Mouse (Mus musculus) forebrain, embryonic 11.5 days (tissue): Measurements from ENCODE around the gene Tulp4. TPM values are rescaled to one million over a fixed set of nuclear protein-coding genes. Genes with fewer than 3 reads are reported as not detected.

Experiments
- ATAC-seq: fragments of 200-750 bp; cut with Nextera tagmentation; replicated peaks from 2 replicates; pipeline ENCODE4 v1.8.0; 2017; ENCODE audit warnings: moderate TSS enrichment; ENCODE audit not compliant: low FRiP score
- DNase-seq: peaks from one replicate; pipeline ENCODE4 v3.0.0-alpha.2; 2017; ENCODE audit warnings: low spot score
- H3K27ac ChIP-seq: fragments of 300-500 bp; sonication (generic); 2 replicates; pipeline ENCODE4 v1.5.1; 2014; ENCODE audit warnings: low read depth, low read length
- H3K27me3 ChIP-seq: fragments of 300-500 bp; sonication (generic); 2 replicates; pipeline ENCODE4 v1.6.1; 2014; ENCODE audit warnings: mild to moderate bottlenecking, low read length, mixed read lengths; ENCODE audit not compliant: control insufficient read depth, insufficient read depth
- H3K36me3 ChIP-seq: fragments of 300-500 bp; sonication (generic); 2 replicates; pipeline ENCODE4 v1.6.1; 2014; ENCODE audit warnings: mild to moderate bottlenecking, low read length, moderate library complexity, mixed read lengths; ENCODE audit not compliant: control insufficient read depth, insufficient read depth
- H3K4me1 ChIP-seq: fragments of 300-500 bp; sonication (generic); replicated peaks from 2 replicates; pipeline ENCODE4 v1.6.1; 2014; ENCODE audit warnings: low read length, mixed read lengths; ENCODE audit not compliant: control insufficient read depth, insufficient read depth
- H3K4me2 ChIP-seq: fragments of 300-500 bp; sonication (generic); 2 replicates; pipeline ENCODE4 v1.6.1; 2014; ENCODE audit warnings: low read depth, mild to moderate bottlenecking, low read length, moderate library complexity, mixed read lengths; ENCODE audit not compliant: severe bottlenecking
- H3K4me3 ChIP-seq: fragments of 300-500 bp; sonication (generic); 2 replicates; pipeline ENCODE4 v1.5.1; 2014; ENCODE audit warnings: low read depth, low read length
- H3K9ac ChIP-seq: fragments of 300-500 bp; sonication (generic); 2 replicates; pipeline ENCODE4 v1.6.1; 2014; ENCODE audit warnings: low read length
- H3K9me3 ChIP-seq: fragments of 300-500 bp; sonication (generic); 2 replicates; pipeline ENCODE4 v1.6.1; 2016; ENCODE audit warnings: low read length, mixed read lengths; ENCODE audit not compliant: control insufficient read depth
- WGBS: fragments of 180-500 bp; shearing (Covaris S2); extraction: QIAGEN DNeasy Blood & Tissue Kit; methylation state at CpG from one replicate; pipeline ENCODE4 v1.1.7; 2014; 5-methylcytosine and 5-hydroxymethylcytosine counted together
- polyA plus RNA-seq: library from polyadenylated mRNA; unstranded; fragments of >200 nt; fragmentation: Nextera tagmentation; extraction: Ambion mirVana; gene quantifications from 2 replicates; pipeline ENCODE4 v1.2.1, GENCODE M21; 2014

The Tulp4 gene
- polyA plus RNA-seq, 1 experiment from 2014 or later: 110 TPM

DNA sequence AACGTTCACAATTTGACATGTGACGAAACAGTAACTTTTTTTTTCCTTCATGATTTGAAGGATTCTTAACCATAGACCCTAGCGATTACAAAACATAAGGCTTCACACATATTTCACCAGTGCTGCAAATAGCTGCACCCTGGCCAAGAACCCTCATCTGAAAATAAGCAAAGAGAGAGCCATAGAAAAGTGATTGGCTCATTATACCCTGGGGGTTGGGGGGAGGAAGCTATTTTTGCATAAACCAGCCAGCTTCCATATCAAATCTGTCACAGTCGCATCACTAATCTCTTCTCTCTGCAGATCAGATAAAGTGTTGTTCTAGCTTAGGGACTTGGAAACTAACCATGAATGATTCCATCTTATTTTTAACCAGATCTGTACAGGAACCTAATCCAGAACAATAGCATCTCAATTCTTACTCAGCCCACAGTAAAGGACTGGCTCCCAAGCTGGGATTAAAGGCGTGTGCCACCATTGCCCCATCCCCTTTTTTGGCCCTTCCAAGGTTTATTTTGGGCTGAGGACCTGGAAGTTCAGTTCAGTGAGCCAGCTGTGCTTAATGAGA is 22.8 kb upstream of the Tulp4 start:
- no peaks in the 10 kb centered on the region for H3K36me3 ChIP-seq

DNA sequence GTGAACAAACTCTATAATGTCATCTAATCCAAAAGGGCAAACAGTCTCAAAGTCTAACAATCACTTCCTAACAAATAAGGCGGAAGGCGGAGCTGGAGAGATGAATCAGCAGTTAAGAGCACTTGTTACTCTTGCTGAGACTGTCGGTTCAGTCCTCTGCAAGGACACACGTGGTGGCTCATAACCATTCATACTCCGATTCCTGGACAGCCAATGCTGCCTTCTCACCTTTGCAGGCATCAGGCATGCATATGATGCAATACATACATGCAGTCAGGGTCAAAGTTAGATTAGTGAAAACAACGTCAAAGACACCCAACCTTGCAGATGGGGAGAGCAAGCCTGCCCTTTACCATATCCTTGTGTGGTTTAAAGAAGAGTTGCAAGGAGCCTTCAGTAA is 14.6 kb upstream of the Tulp4 start:
- no peaks in the 10 kb centered on the region for H3K36me3 ChIP-seq
- no peak for DNase-seq
- H3K27ac ChIP-seq: no peak overlapping the region
- H3K4me3 ChIP-seq: no peak overlapping the region
- no peaks in the 10 kb centered on the region for H3K27me3 ChIP-seq
- no peak overlapping the region for H3K9ac ChIP-seq
- 93% methylated on average over 6 of the region's 6 CpGs for WGBS
- no peak for ATAC-seq
- H3K4me2 ChIP-seq: no peak overlapping the region
- H3K9me3 ChIP-seq: no peaks in the 10 kb centered on the region
- H3K4me1 ChIP-seq: no peaks in the 10 kb centered on the region

More for the DNA sequence above, 22.8 kb upstream of the Tulp4 start:
- H3K4me1 ChIP-seq: no peaks in the 10 kb centered on the region
- no peak overlapping the region for H3K9ac ChIP-seq
- H3K4me2 ChIP-seq: no peak overlapping the region
- no peak overlapping the region for H3K4me3 ChIP-seq
- ATAC-seq (no peak), DNase-seq (no peak)
- no peaks in the 10 kb centered on the region for H3K27me3 ChIP-seq
- no peak overlapping the region for H3K27ac ChIP-seq
- 93% methylated on average over 5 of the region's 5 CpGs for WGBS
- no peaks in the 10 kb centered on the region for H3K9me3 ChIP-seq

DNA sequence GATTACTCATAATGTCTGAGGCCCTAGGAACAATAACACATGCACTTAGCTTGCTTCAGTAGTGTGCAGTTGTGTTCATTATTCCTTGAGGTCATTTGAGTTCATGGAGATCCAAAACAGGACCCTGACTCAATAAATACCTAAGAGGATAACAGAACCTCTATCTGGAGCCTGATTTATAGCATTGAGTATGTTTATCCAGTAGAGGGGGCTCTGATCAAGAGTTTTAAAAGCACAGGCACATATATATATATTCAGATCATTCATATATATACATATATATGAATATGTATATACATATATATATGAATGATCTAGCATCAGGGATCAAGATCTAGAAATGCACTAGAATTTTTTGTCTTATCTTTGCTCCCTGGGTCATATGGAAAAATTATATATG is 10.7 kb upstream of the Tulp4 start:
- Histone ChIP-seq H3K36me3 (no peaks in the 10 kb centered on the region), H3K4me2 (no peak overlapping the region), H3K27ac (no peak overlapping the region), H3K9ac (no peak overlapping the region), H3K4me1 (no peaks in the 10 kb centered on the region), H3K27me3 (no peaks in the 10 kb centered on the region), H3K4me3 (no peak overlapping the region), H3K9me3 (no peaks in the 10 kb centered on the region)
- no peak for DNase-seq
- no peak for ATAC-seq

GRCm38 (mm10) chr17:6097884-6098283 is 8.4 kb upstream of the Tulp4 start:
- Histone ChIP-seq H3K27ac (no peak overlapping the region), H3K4me2 (no peak overlapping the region), H3K36me3 (no peaks in the 10 kb centered on the region), H3K27me3 (no peaks in the 10 kb centered on the region), H3K4me1 (no peaks in the 10 kb centered on the region), H3K9me3 (no peaks in the 10 kb centered on the region), H3K4me3 (no peak overlapping the region), H3K9ac (no peak overlapping the region)
- peak; percentile 60 for DNase-seq
- 24% methylated on average over 4 of the region's 4 CpGs for WGBS
- ATAC-seq: no peak

DNA sequence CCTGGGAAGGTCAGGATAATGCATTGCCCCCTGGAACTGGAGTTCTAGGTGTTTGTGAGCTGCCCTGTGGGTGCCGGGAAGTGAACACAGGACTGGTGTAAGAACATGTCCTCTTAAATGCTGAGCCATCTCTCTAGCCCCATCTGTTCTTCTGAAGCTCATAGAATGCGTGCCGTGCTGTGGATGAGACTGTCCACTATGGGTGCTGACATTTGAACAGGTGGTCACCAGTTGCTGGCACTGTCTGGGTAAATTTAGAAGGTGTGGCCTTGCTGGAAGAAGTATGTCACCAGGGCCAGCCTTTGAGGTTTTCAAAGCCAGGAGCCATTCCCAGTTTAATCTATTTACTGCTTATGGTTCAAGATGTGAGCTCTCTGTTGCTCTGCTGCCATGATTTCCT is 4.0 kb upstream of the Tulp4 start:
- 94% methylated on average over 3 of the region's 3 CpGs for whole genome bisulfite sequencing
- no peaks in the 10 kb centered on the region for H3K36me3 ChIP-seq
- no peak overlapping the region for H3K4me3 ChIP-seq
- no peak overlapping the region for H3K9ac ChIP-seq
- H3K27me3 ChIP-seq: no peaks in the 10 kb centered on the region
- H3K9me3 ChIP-seq: no peaks in the 10 kb centered on the region
- DNase-seq (no peak), ATAC-seq (no peak)
- no peak overlapping the region for H3K4me2 ChIP-seq
- H3K27ac ChIP-seq: no peak overlapping the region
- H3K4me1 ChIP-seq: no peaks in the 10 kb centered on the region

DNA sequence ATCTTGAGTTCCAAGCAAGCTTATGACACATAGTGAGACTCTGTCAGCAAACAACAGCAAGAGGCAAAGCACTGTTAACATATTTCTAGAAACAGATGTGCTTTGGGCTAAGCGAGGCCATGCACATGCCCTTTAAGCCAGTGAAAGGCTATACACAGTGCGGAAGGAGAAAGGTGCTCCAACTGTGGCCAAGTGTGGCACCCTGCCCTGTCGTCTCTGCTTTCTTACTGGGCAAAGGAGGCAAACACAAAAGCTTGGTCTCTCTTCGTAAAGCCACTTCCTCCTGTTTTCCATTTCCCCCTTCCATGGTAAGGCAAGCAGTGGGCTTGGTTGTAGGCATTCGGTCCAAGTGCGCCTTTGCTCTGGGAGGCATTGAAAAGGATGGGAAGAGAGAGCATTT is 2.7 kb upstream of the Tulp4 start:
- WGBS: 81% methylated on average over 6 of the region's 6 CpGs
- ATAC-seq: no peak
- Histone ChIP-seq H3K9ac (no peak overlapping the region), H3K4me3 (no peak overlapping the region), H3K4me1 (0 out of 2 replicates have a peak, but pooled peaks cover 7% of the 10 kb centered on the region), H3K9me3 (no peaks in the 10 kb centered on the region), H3K36me3 (no peaks in the 10 kb centered on the region), H3K4me2 (no peak overlapping the region), H3K27me3 (no peaks in the 10 kb centered on the region), H3K27ac (no peak overlapping the region)
- DNase-seq: no peak

- peak; percentile 66 for ATAC-seq
- Histone ChIP-seq H3K9me3 (no peaks in the 10 kb centered on the region), H3K27me3 (no peaks in the 10 kb centered on the region), H3K4me1 (0 out of 2 replicates have a peak, but pooled peaks cover 7% of the 10 kb centered on the region), H3K4me2 (peak overlapping the region; percentile 72), H3K36me3 (no peaks in the 10 kb centered on the region; the same call in 1 of the 2 replicates), H3K4me3 (peak overlapping the region; percentile 92), H3K9ac (peak overlapping the region; percentile 98), H3K27ac (peak overlapping the region; percentile 91)
- DNase-seq: peak; percentile 76
- WGBS: under 1% methylated on average over 37 of the region's 50 CpGs
These were observed 871 bp downstream of the Tulp4 start for GRCm38 (mm10) chr17:6107015-6107601.

- Histone ChIP-seq H3K4me1 (0 out of 2 replicates have a peak, but pooled peaks cover 7% of the 10 kb centered on the region), H3K9me3 (no peaks in the 10 kb centered on the region), H3K4me3 (peak overlapping the region; percentile 92), H3K9ac (peak overlapping the region; percentile 98), H3K27me3 (no peaks in the 10 kb centered on the region), H3K4me2 (peak overlapping the region; percentile 72), H3K27ac (no peak overlapping the region), H3K36me3 (no peaks in the 10 kb centered on the region; the same call in 1 of the 2 replicates)
- DNase-seq: no peak
- no peak for ATAC-seq
- 63% methylated on average over 7 of the region's 7 CpGs for WGBS
These were observed 1.9 kb downstream of the Tulp4 start for GRCm38 (mm10) chr17:6108175-6108574.

GRCm38 (mm10) chr17:6110956-6111355 is 4.7 kb downstream of the Tulp4 start:
- no peaks in the 10 kb centered on the region; the same call in 1 of the 2 replicates for H3K36me3 ChIP-seq
- ATAC-seq (no peak), DNase-seq (no peak)
- no peaks in the 10 kb centered on the region for H3K9me3 ChIP-seq
- H3K4me1 ChIP-seq: 0 out of 2 replicates have a peak, but pooled peaks cover 7% of the 10 kb centered on the region
- H3K4me2 ChIP-seq: no peak overlapping the region
- WGBS: 79% methylated on average over 3 of the region's 3 CpGs
- no peaks in the 10 kb centered on the region for H3K27me3 ChIP-seq
- H3K4me3 ChIP-seq: no peak overlapping the region
- H3K9ac ChIP-seq: no peak overlapping the region
- H3K27ac ChIP-seq: no peak overlapping the region
